Mouse (Mus musculus) lung, postnatal 0 days (tissue): ENCODE data around the gene Fam241a. TPM values are rescaled to one million over a fixed set of nuclear protein-coding genes. Genes with fewer than 3 reads are reported as not detected.
A peak's percentile ranks its signal among the peaks of the same experiment; 100 is the strongest.

ENCODE experiments used
- ATAC-seq: fragments of 200-750 bp; cut with Nextera tagmentation; 2 replicates; pipeline ENCODE4 v1.8.0; 2017; ENCODE audit warnings: moderate library complexity
- DNase-seq: peaks from one replicate; pipeline ENCODE4 v3.0.0-alpha.2; 2016; ENCODE audit warnings: low spot score
- H3K27ac ChIP-seq: fragments of 300-500 bp; sonication (generic); 2 replicates; pipeline ENCODE4 v1.5.1; 2014; ENCODE audit warnings: antibody characterized with exemption, mild to moderate bottlenecking, low read length, mixed read lengths
- H3K27me3 ChIP-seq: fragments of 300-500 bp; sonication (generic); replicated peaks from 2 replicates; pipeline ENCODE4 v1.6.1; 2014; ENCODE audit warnings: low read length, mixed read lengths; ENCODE audit not compliant: insufficient read depth
- H3K36me3 ChIP-seq: fragments of 300-500 bp; sonication (generic); 2 replicates; pipeline ENCODE4 v1.6.1; 2014; ENCODE audit warnings: low read length, mixed read lengths; ENCODE audit not compliant: insufficient read depth
- H3K4me1 ChIP-seq: fragments of 300-500 bp; sonication (generic); 2 replicates; pipeline ENCODE4 v1.6.1; 2014; ENCODE audit warnings: antibody characterized with exemption, low read depth, low read length, mixed read lengths; ENCODE audit not compliant: insufficient read depth
- H3K4me2 ChIP-seq: fragments of 300-500 bp; sonication (generic); replicated peaks from 2 replicates; pipeline ENCODE4 v1.6.1; 2014; ENCODE audit warnings: low read depth, mild to moderate bottlenecking, low read length, moderate library complexity, mixed read lengths
- H3K4me3 ChIP-seq: fragments of 300-500 bp; sonication (generic); 2 replicates; pipeline ENCODE4 v1.5.1; 2014; ENCODE audit warnings: low read depth, low read length
- H3K9ac ChIP-seq: fragments of 300-500 bp; sonication (generic); replicated peaks from 2 replicates; pipeline ENCODE4 v1.6.1; 2014; ENCODE audit warnings: low read depth, mild to moderate bottlenecking
- H3K9me3 ChIP-seq: fragments of 300-500 bp; sonication (generic); 2 replicates; pipeline ENCODE4 v1.6.1; 2016; ENCODE audit warnings: low read length, mixed read lengths
- CTCF ChIP-seq: IDR thresholded peaks from 2 replicates; pipeline ENCODE4 v1.5.1; 2016; ENCODE audit warnings: antibody characterized with exemption, mild to moderate bottlenecking
- EP300 ChIP-seq: IDR thresholded peaks from 2 replicates; pipeline ENCODE4 v1.6.1; 2016; ENCODE audit warnings: antibody characterized with exemption, mild to moderate bottlenecking, control low read depth
- WGBS: fragments of 180-500 bp; shearing (Covaris S2); extraction: QIAGEN DNeasy Blood & Tissue Kit; methylation state at CpG from one replicate; pipeline ENCODE4 v1.1.7; 2014; 5-methylcytosine and 5-hydroxymethylcytosine counted together
- polyA plus RNA-seq: library from polyadenylated mRNA; unstranded; fragments of >200 nt; fragmentation: Nextera tagmentation; extraction: Ambion mirVana; gene quantifications from 2 replicates; pipeline ENCODE4 v1.2.1, GENCODE M21; 2015

The Fam241a gene
- polyA plus RNA-seq, 1 experiment from 2014 or later = 23.1 TPM

DNA sequence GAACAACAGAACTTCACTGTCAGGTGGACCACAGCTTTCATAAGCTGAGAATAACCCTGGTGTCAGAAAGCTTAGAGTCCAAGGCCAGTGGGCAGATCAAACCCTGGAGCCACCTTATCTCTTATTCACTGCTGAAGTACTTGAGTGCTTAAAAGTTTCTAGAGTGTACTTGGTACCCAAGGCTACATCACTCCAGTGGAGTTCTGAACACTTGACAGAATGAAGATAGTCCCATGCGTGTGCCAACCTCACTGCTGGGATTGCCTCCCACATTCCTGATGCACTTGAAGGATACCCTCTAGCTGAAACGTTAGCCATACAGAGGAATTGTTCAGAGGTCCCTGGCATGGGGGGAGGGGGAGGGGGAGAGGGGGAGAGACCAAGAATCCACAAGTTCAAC is 14.4 kb downstream of the Fam241a start:
- TF ChIP-seq CTCF (no peak), EP300 (peak; percentile 58; the same call in 1 of the 2 replicates)

DNA sequence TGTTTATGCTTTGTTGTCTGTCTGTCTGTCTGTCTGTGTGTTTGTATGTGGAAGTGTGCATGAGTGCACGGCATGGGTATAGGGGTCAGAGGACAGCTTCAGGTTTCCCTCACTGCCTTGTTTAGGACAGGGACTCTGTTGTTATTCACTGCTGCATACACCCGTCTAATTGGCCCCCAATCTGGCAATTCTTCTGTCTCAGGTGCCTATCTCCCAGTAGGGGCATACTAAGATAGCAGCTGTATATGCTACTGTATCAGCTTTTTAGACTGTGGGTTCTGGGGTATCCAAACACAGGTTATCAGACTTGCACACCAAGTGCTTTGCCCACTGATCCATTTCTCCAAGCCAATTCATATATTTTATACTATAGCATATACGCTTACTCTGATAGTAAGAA is 16.2 kb downstream of the Fam241a start:
- H3K36me3 ChIP-seq = no peaks in the 10 kb centered on the region
- 86% methylated on average over 3 of the region's 3 CpGs for WGBS
- no peaks in the 10 kb centered on the region for H3K9me3 ChIP-seq
- H3K4me3 ChIP-seq = no peak overlapping the region
- H3K27ac ChIP-seq = no peak overlapping the region
- ATAC-seq (no peak), DNase-seq (no peak)
- TF ChIP-seq EP300 (no peak), CTCF (no peak)
- no peaks in the 10 kb centered on the region for H3K27me3 ChIP-seq
- no peaks in the 10 kb centered on the region for H3K4me1 ChIP-seq
- no peak overlapping the region for H3K9ac ChIP-seq
- H3K4me2 ChIP-seq = no peak overlapping the region

More for the DNA sequence above, 14.4 kb downstream of the Fam241a start:
- H3K4me1 ChIP-seq = no peaks in the 10 kb centered on the region
- H3K4me3 ChIP-seq = no peak overlapping the region
- no peaks in the 10 kb centered on the region for H3K27me3 ChIP-seq
- ATAC-seq = peak; percentile 87
- H3K9ac ChIP-seq = no peak overlapping the region
- DNase-seq = peak; percentile 63
- no peaks in the 10 kb centered on the region for H3K36me3 ChIP-seq
- H3K9me3 ChIP-seq = no peaks in the 10 kb centered on the region
- no peak overlapping the region for H3K27ac ChIP-seq
- no peak overlapping the region for H3K4me2 ChIP-seq
- 47% methylated on average over 2 of the region's 2 CpGs for WGBS

DNA sequence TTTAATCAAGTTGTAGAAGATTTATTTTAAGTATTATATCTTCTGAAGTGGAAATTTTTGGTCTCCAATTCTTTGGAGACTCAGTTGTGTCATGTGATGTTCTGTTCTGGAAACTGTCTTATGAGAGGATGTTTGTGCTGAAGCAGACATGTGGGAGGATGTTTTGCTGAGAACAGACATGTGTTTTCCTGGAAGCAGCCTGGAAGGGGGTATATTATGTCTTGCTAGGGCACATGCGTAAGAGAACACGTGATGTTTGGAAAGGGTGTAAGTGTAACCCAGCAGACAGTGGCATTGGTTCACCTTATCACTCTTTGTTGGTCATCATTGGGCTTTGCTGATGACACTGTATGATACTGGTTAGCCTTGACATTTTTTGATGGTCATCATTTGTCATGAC is 20.6 kb downstream of the Fam241a start:
- ATAC-seq (no peak), DNase-seq (no peak)
- TF ChIP-seq CTCF = no peak
- TF ChIP-seq EP300 = no peak
- Histone ChIP-seq H3K36me3 (no peaks in the 10 kb centered on the region), H3K9me3 (no peaks in the 10 kb centered on the region), H3K4me2 (no peak overlapping the region), H3K27me3 (no peaks in the 10 kb centered on the region), H3K4me1 (no peaks in the 10 kb centered on the region), H3K4me3 (no peak overlapping the region), H3K27ac (no peak overlapping the region), H3K9ac (no peak overlapping the region)
- 80% methylated on average over 2 of the region's 2 CpGs for WGBS

GRCm38 (mm10) chr3:127875059-127875458 is 21.1 kb downstream of the Fam241a start:
- no peaks in the 10 kb centered on the region for H3K27me3 ChIP-seq
- DNase-seq (no peak), ATAC-seq (no peak)
- WGBS = 66% methylated on average over 7 of the region's 7 CpGs
- H3K9ac ChIP-seq = no peak overlapping the region
- no peak overlapping the region for H3K27ac ChIP-seq
- H3K4me3 ChIP-seq = no peak overlapping the region
- no peaks in the 10 kb centered on the region for H3K36me3 ChIP-seq
- TF ChIP-seq CTCF (no peak), EP300 (no peak)
- H3K4me2 ChIP-seq = no peak overlapping the region
- no peaks in the 10 kb centered on the region for H3K4me1 ChIP-seq
- no peaks in the 10 kb centered on the region for H3K9me3 ChIP-seq

GRCm38 (mm10) chr3:127874254-127874883 is 21.8 kb downstream of the Fam241a start:
- Histone ChIP-seq H3K9me3 (no peaks in the 10 kb centered on the region), H3K4me3 (no peak overlapping the region), H3K9ac (no peak overlapping the region), H3K36me3 (no peaks in the 10 kb centered on the region), H3K4me1 (no peaks in the 10 kb centered on the region), H3K27me3 (no peaks in the 10 kb centered on the region), H3K4me2 (no peak overlapping the region), H3K27ac (no peak overlapping the region)
- TF ChIP-seq EP300 (no peak), CTCF (no peak)
- WGBS = 42% methylated on average over 4 of the region's 4 CpGs
- no peak for ATAC-seq
- DNase-seq = no peak

- Histone ChIP-seq H3K9ac (no peak overlapping the region), H3K4me3 (no peak overlapping the region), H3K36me3 (no peaks in the 10 kb centered on the region), H3K27me3 (no peaks in the 10 kb centered on the region), H3K27ac (0 out of 2 replicates have a peak overlapping the region, but pooled peaks have one; percentile 26), H3K4me1 (no peaks in the 10 kb centered on the region; the same call in 1 of the 2 replicates), H3K4me2 (no peak overlapping the region), H3K9me3 (no peaks in the 10 kb centered on the region)
- 33% methylated on average over 9 of the region's 9 CpGs for WGBS
- TF ChIP-seq CTCF (no peak), EP300 (no peak)
- DNase-seq (no peak), ATAC-seq (peak; percentile 32; the same call in 1 of the 2 replicates)
Observed at GRCm38 (mm10) chr3:127871575-127871974, 24.5 kb downstream of the Fam241a start.
